Mouse (Mus musculus): ENCODE results near the gene Tert.

The Tert gene

DNA sequence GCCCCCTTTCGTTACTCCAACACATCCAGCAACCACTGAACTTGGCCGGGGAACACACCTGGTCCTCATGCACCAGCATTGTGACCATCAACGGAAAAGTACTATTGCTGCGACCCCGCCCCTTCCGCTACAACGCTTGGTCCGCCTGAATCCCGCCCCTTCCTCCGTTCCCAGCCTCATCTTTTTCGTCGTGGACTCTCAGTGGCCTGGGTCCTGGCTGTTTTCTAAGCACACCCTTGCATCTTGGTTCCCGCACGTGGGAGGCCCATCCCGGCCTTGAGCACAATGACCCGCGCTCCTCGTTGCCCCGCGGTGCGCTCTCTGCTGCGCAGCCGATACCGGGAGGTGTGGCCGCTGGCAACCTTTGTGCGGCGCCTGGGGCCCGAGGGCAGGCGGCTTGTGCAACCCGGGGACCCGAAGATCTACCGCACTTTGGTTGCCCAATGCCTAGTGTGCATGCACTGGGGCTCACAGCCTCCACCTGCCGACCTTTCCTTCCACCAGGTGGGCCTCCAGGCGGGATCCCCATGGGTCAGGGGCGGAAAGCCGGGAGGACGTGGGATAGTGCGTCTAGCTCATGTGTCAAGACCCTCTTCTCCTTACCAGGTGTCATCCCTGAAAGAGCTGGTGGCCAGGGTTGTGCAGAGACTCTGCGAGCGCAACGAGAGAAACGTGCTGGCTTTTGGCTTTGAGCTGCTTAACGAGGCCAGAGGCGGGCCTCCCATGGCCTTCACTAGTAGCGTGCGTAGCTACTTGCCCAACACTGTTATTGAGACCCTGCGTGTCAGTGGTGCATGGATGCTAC lies at the start of gene Tert:
Gene Tert (plus strand): TSS at position 167 of the 805 bp plus-strand sequence.
- peak; percentile 37 to 41 for DNase-seq (ENCODE audit: low spot score in 2 of 2)

- no peak for DNase-seq (ENCODE audit: low spot score in 2 of 2)
Observed at GRCm38 (mm10) chr13:73577277-73577676, 49.4 kb upstream of the Tert start.

DNA sequence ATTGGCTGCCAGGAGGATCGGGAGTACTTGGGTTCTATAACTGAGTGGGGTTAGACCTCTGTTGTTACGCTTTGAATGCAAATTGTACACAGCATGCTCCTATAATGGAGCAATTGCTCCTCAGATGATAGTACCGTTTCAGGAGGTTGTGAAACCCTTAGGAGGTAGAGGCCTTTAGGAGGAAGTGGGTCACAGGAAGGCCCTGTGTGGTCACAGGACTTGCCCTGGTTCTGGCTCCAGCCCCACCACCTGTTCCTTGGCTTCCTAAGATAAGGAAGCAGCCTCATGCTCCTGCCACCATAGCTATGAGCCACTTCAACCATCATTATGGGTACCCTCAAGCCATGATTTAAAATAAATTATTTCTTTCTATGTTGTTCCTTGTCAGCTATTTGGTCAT lies 35.2 kb upstream of the Tert start:
- no peak for DNase-seq (ENCODE audit: low spot score in 2 of 2)

GRCm38 (mm10) chr13:73592546-73592945 lies 34.2 kb upstream of the Tert start:
- DNase-seq (ENCODE audit: low spot score in 2 of 2): no peak

- DNase-seq (ENCODE audit: low spot score in 2 of 2): no peak
Observed at GRCm38 (mm10) chr13:73596276-73596675, 30.4 kb upstream of the Tert start.

- DNase-seq (ENCODE audit: low spot score in 2 of 2): no peak
Observed at GRCm38 (mm10) chr13:73600217-73600616, 26.5 kb upstream of the Tert start.

- no peak for DNase-seq (ENCODE audit: low spot score in 2 of 2)
Observed at GRCm38 (mm10) chr13:73603046-73603445, 23.7 kb upstream of the Tert start.

DNA sequence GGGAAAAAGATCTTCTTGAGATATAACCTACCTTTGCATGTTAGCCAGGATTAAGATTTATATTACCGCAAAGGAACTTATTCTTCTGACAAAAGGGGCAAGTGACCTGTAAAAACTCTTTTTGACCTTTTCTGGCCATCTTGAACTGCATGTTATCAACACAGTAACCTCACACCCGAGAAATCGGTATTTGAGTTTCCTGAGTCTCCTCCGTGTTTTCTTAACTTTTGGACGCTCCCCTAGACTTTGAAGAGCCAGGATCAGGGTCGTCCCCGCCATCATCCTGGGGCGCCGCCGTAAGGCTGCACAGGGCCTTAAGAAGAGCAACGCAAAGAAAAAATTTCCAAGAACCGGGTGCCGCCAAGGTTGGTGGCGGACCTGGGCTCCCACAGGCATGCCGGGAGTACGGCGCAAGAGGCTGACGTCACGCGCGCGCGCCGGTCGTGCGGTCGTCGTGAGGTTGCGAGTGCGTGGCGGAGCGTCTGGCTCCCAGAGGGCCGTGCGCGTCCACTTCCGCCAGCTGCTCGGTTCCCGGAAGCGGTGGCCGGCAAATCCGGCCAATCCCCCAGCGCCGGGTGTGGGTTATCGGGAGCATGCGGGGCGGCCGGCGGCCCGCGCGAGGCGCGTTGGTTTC lies 23.1 kb upstream of the Tert start, which contains the start of gene Clptm1l:
Gene Clptm1l (plus strand): TSS at position 485 of the 634 bp plus-strand sequence.
- peak; percentile 99 for DNase-seq (ENCODE audit: low spot score in 2 of 2)

DNA sequence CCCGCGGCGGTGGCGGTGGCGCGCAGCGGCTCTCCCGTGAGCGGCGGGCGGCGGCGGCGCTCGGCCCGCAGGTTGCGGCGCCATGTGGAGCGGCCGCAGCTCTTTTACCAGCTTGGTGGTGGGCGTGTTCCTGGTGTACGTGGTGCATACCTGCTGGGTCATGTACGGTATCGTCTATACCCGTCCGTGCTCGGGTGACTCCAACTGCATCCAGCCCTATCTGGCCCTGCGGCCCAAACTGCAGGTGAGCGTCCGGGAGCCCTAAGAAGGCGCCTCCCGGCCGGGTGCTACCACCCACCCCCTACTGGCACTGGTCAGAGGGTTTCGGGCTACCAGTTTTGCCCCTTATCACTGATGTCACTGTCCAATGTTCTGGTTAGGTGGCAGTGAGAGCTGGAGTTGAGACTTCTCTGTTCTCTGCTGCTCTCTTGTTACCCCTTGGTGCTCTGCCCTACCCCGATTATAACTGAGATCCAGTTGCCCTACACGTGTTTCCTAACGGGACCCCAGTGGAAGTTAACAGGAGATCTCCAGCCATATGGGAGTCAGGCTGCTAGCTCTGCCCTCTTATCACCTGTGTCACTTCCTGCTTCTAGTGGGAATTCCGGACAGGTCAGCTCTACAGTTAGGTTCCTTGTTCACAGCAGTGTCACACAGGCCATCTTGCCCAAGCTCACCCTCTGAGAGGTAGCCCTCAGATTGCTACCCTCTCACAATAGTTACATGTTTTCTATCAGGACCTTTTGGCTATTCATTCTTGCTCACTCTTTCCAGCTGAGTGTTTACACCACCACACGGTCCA lies 22.4 kb upstream of the Tert start:
- DNase-seq (ENCODE audit: low spot score in 2 of 2): no peak

- DNase-seq (ENCODE audit: low spot score in 2 of 2): no peak
Observed at GRCm38 (mm10) chr13:73618406-73618805, 8.3 kb upstream of the Tert start.

- no peak for DNase-seq (ENCODE audit: low spot score in 2 of 2)
Observed at GRCm38 (mm10) chr13:73620637-73621036, 6.1 kb upstream of the Tert start.

DNA sequence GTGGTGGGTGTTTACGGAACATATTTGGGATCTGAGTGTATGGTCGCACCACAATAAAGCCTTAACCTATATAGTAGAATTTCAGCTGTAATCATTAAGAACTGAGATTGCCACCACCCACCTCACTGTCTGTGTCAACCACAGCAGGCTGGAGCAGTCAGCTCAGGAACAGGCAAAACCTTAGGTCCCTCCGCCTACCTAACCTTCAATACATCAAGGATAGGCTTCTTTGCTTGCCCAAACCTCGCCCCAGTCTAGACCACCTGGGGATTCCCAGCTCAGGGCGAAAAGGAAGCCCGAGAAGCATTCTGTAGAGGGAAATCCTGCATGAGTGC lies 334 bp upstream of the Tert start:
- no peak for DNase-seq (ENCODE audit: low spot score in 2 of 2)

DNA sequence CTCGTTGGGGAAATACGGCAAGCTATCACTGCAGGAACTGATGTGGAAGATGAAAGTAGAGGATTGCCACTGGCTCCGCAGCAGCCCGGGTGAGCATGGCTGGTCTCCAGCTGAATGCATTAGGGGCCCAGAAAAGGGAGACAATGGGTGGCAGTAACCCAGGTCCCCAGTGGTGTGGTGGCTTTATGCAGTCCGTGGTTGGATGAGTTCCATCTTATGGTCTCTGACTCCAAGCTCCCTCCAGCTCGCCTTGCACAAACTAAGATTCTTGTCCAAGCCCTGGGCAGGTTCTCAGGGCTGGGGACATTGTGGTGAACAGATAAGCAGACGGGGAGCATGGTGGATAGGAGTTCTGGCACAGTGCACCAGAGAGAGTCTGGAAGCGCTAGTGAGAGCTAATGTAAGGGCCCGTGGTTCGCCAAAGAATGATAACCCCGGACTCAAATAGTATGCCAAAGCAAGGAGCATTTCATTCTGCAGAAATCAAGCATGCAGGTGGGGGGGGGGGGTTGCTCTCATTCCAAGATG lies 1.9 kb downstream of the Tert start:
- no peak for DNase-seq (ENCODE audit: low spot score in 2 of 2)

DNA sequence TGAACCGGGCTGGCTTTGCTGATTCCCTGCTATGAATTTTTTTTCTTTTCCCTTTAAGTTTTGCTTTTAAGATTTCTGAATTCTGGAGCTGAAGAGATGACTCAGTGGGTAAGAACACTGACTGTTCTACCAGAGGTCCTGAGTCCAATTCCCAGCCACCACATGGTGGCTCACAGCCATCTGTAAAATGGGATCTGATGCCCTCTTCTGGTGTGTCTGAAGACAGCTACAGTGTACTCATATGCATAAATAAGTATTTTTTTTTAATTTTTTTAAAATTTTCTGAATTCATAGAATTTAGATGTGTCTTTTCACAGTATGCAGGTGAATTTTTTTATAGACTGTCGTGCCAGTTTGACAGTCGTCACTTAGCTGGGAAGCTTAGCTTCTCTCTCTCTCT lies 5.1 kb downstream of the Tert start:
- DNase-seq (ENCODE audit: low spot score in 2 of 2): no peak

- DNase-seq (ENCODE audit: low spot score in 2 of 2): no peak
Observed at GRCm38 (mm10) chr13:73637826-73638225, 11.1 kb downstream of the Tert start.

GRCm38 (mm10) chr13:73641296-73641695 lies 14.6 kb downstream of the Tert start:
- DNase-seq (ENCODE audit: low spot score in 2 of 2): no peak

GRCm38 (mm10) chr13:73646397-73647087 lies 19.8 kb downstream of the Tert start:
- peak; percentile 26 to 57 for DNase-seq (ENCODE audit: low spot score in 2 of 2)

DNA sequence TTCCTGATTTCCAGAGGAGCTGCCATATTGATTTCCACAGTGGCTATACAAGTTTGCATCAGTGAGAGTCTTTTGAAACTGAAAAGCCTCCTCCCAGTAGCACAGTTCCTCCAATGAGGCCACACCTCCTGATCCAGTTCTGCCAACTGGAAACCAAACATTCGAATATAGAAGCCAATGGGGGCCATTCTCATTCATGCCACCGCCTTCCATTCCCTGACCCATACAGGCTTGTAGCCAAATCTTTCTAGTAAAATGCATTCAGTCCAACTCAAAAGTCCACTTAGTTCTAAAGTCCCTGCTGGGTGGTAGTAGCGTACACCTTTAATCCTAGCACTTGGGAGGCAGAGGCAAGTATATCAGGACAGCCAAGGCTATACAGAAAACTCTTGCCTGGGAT lies 26.6 kb downstream of the Tert start:
- no peak for DNase-seq (ENCODE audit: low spot score in 2 of 2)

- no peak for DNase-seq (ENCODE audit: low spot score in 2 of 2)
Observed at GRCm38 (mm10) chr13:73654976-73655375, 28.3 kb downstream of the Tert start.

DNA sequence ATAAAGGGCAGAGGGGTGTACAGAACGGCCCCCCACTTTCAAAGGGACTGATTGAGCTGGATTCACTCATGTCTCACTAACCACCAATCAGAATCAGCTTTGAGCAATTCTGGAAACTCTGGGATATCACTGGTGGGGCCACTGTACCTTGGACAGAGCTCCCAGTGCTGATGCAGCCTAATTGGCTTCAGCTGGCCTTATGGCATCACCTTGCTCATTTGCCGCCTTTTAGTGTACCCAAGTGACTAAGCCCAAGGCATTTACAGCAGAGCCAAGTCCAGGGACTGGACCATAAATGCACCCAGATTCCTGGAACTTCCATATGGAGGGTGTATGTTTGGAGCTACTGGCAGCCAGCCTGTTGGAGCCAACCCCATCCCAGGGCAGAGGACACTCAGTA lies 32.2 kb downstream of the Tert start:
- DNase-seq (ENCODE audit: low spot score in 2 of 2): no peak

GRCm38 (mm10) chr13:73660163-73660695 lies 33.5 kb downstream of the Tert start:
- no peak for DNase-seq (ENCODE audit: low spot score in 2 of 2)

Data from frontal cortex, postnatal 36 days (tissue).